Mouse (Mus musculus) lung, postnatal 25 days (tissue): Measurements from ENCODE around the gene Lrrc61.
"Not testable (repeated sequence)": the region's sequence is repeated elsewhere in the genome, so short reads cannot be mapped to it uniquely, and the experiment has no call there.

Experiments
- DNase-seq: peaks from one replicate; pipeline ENCODE4 v3.0.0; 2022; ENCODE audit warnings: low spot score

Lrrc61 gene

DNA sequence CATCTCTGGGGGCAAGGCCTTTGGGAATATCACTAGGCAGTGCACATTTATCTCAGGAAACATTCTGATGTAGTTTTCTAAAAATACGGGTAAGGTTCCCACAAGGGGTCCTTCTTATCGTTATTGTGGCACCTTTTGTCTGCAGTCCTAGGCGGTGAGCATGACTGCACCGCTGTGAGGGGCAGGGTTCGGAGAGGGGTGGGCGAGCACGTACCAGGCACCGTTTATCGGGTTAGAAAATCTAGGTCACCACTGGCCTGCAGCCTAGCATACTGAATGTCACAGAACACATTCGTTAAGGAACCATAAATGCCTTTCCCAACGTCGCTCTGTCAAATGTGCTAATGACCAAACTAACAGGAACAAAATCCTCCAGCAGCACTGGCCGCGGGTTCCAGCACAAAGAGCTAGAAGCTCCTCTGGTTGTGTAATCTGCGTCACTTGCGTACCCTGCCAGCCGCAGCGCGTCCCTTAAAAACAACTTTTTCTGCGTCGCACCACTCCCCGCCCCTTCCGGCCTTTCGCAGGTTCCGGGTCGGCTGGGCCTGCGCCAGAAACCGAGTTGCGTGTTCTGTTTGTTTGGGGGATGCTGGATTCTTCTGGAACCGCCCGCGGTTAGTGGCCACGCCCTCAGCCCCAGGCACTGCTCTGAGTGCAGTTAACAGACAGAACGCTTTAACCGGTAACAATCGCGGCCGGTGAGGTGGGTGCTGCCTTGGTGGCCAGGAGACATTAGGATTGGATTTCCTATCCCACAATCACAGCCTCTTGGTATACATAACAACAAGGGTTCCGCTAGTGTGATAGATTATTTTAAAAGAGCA is at the start of gene Lrrc61:
Gene Lrrc61 (plus strand): TSS at position 517 of the 824 bp plus-strand sequence.
- DNase-seq: peak; percentile 97

DNA sequence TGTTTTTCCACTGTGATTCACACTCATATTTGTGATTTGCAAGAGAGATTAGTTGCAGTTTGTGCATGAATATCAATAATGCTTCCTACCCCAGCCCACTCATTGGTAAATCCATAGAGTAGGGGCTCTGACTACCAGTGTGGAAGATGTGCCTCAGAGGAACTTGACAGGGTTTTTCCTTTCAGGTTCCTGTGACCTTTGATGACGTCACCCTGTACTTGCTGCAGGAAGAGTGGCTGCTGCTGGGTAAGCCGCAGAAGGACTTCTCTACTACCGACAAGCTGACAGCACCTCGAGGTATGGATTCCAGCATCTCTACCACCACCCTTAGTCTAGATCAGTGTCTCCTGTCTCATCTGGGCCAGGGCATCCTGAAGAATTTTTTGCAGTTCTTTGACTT is 46.5 kb upstream of the Lrrc61 start:
- no peak for DNase-seq

GRCm38 (mm10) chr6:48510426-48510825 is 44.2 kb upstream of the Lrrc61 start:
- no peak for DNase-seq

DNA sequence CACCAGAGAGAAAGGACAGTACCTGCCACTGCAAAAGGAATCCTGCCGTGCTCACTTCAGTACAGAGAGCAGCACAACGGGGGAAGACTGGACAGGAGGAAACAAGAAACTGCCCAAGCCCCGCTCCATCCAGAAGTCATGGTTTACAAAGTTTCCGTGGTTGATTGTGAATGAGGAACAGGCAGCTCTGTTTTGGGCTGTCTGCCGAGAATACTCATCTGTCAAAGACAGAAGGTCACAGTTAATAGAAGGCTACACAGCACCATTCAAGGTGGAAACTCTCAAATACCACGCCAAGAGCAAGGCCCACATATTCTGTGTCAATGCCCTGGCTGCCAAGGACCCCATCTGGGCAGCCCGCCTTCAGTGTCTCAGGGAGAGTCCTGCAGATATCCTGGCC is 42.7 kb upstream of the Lrrc61 start:
- DNase-seq: no peak

- not testable (repeated sequence) for DNase-seq
Observed at GRCm38 (mm10) chr6:48524882-48525281, 29.7 kb upstream of the Lrrc61 start.

- no peak for DNase-seq
Observed at GRCm38 (mm10) chr6:48527901-48528300, 26.7 kb upstream of the Lrrc61 start.

DNA sequence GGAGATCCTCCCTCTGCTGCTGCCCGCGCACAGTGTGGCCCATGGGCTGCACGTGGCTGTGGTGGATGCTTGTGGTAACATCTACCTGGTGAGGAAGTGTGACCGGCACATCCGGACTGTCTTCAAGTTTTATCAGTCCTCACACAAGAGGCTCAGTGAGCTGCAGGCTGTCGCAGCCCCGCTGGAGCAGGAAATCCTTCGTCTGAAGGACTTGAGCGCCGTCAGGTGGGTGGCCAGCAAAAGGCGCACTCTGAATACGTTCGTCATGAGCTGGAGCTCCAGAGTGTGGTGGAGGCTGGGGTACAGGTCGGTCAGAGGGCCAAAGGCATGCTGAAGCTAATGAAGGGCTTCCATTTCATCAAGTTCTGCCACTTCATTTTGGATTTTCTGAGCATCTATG is 25.3 kb upstream of the Lrrc61 start:
- no peak for DNase-seq

DNA sequence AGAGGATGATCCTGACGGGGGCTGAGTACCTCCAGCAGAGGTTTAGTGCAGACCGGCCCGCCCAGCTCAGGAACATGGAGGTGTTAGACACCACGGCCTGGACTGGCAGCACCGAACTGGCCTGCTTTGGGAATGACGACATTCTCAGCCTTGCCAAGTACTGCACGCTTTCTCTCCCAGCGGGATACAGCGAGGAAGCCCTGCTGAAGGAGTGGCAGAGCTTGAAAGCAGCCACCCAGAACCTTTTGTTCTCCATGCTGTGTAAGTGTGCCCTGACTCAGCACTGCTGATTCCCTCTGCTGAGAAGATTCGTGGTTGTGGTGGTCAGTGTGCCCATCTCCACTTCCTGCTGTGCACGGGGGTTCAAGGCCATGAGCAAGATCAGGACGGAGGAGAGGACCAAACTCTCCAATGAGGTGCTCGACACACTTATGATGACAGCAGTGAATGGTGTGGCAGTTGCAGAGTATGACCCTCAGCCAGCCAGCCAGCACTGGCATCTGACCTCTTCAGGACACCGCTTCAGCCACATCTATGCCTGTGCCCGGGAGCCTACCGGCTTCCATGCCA is 24.6 kb upstream of the Lrrc61 start:
- DNase-seq: no peak

DNA sequence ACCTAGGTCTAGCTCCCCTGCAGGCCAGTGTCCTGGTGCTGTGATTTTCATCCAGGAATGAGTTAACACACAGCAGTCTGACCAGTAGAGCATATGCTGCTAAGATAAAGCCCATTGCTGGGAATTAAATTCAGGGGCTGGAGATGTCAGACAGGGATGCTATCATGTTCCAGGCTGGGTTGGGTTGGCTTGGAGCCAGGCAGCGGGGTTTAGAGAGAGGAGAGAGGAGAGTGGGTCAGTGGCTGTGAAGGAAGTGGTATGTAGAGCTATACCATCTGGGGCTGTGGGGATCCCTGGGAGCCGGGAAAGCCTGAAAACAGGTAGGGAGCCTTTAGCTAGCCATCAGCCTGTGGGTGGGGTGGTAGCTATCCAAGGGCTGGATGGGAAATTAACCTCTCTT is 23.7 kb upstream of the Lrrc61 start:
- DNase-seq: no peak

GRCm38 (mm10) chr6:48533475-48533874 is 21.1 kb upstream of the Lrrc61 start:
- DNase-seq: no peak

DNA sequence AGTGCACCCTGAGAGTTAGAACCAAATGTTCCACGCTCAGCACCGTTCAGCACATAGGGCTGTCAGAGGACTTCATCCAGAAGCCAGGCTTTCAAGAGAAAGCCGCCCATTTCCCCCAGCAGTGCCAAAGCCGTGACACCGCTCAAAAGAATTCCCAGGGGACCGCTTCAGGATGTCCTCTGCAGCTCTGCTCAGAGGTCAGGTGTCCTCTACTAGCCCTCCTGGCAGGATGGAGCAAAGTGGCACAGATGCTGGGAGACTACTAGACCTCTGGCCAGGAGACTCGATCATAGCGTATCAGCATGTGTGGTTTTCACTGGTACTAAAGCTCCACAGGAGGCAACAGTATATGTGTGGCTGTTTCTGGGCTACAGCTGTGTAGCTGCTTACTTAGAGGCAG is 19.7 kb upstream of the Lrrc61 start:
- no peak for DNase-seq

GRCm38 (mm10) chr6:48536091-48536490 is 18.5 kb upstream of the Lrrc61 start:
- DNase-seq: no peak

DNA sequence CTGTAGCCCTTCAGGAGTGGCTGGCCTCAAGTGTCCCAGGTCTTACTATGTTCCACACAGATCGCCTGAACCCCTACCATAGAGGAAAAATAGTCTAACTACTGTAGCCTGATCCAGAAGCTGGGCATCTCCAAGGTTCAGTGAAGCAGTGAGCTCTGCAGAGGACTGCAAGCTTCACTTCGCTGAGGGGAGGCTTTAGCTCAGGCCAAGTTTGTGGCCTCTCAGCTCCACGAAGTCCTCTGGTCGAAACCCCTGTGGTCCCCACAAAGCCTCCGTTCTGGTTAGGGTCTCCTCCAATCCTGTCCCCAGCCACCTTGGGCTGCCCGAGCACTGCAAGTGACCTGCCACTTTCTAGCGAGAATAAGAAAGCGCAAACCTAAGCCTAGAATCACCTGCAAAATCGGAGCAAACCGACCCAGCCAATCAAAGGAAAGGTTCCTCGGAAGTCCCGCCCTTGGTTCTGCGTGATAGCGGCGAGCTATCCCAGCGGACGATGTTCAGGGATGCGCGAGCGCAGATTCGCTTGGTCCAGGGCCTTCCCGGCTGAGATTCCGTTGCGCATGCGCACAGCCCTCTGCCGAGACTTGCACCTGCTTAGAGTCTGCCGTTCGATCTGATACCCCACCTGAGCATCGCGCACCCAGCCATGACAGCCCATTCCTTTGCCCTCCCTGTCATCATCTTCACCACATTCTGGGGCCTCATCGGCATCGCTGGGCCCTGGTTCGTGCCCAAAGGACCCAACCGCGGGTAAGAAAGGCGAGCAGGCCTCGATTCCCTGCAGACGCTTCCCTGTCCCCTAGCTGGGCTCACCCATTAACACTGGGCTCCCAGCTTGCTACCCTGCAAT is 17.3 kb upstream of the Lrrc61 start, which contains the start of gene Atp6v0e2:
Gene Atp6v0e2 (plus strand): TSS at position 511 of the 850 bp plus-strand sequence.
- peak; percentile 77 for DNase-seq

GRCm38 (mm10) chr6:48538841-48539737 is 15.5 kb upstream of the Lrrc61 start:
- peak; percentile 77 for DNase-seq

- no peak for DNase-seq
Observed at GRCm38 (mm10) chr6:48539860-48540259, 14.7 kb upstream of the Lrrc61 start.

- no peak for DNase-seq
Observed at GRCm38 (mm10) chr6:48540721-48541120, 13.9 kb upstream of the Lrrc61 start.

- DNase-seq: no peak
Observed at GRCm38 (mm10) chr6:48541560-48542450, 12.8 kb upstream of the Lrrc61 start.

DNA sequence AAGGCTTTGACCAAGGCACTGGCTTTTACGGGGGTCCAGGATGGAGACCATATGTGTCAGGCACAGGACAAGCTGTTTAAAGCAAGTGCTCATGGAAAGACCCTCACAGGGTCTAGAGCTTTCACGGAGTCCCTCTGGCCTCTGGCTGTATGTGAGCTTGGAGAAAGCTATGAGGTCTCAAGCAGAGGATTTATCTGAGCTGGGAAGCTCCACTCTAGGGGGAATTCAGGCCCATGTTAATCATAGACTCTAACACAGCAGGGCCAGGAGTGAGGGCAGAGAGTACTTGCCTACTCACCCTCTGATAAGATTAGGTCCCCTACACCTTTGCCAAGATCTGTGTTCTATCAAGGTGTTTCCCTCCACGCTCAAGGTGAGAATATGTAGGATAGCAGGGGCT is 12.0 kb upstream of the Lrrc61 start:
- no peak for DNase-seq

- DNase-seq: no peak
Observed at GRCm38 (mm10) chr6:48545251-48545650, 9.3 kb upstream of the Lrrc61 start.

GRCm38 (mm10) chr6:48546271-48546670 is 8.3 kb upstream of the Lrrc61 start:
- peak; percentile 39 for DNase-seq

DNA sequence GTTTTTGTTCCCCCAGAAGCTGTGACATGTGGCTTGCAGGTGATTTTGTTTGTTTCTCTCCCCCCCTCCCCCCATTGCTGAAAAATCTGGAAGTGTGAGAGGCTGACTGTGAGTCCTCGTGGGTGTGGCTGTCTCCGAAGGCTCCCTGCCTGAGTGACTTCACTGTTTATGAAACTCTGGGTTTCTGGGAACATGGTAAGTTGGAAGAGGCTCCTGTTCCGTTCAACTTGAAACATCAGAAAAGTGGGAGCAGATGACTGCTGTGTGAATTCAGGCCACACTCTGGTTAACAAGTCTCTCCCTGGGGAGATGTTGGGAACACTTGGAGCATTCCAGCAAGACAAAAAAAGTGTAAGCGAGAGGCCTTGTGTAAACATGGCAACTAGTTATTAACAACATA is 7.7 kb upstream of the Lrrc61 start:
- peak; percentile 53 for DNase-seq
